Mouse (Mus musculus) heart, postnatal 0 days (tissue): ENCODE results near the gene Lcn5.

Experiments
- CTCF ChIP-seq: IDR thresholded peaks from 2 replicates; pipeline ENCODE4 v1.5.1; 2016; ENCODE audit warnings: antibody characterized with exemption, control low read depth, low read depth
- EP300 ChIP-seq: IDR thresholded peaks from 2 replicates; pipeline ENCODE4 v1.6.1; 2016; ENCODE audit warnings: antibody characterized with exemption, low read depth

DNA sequence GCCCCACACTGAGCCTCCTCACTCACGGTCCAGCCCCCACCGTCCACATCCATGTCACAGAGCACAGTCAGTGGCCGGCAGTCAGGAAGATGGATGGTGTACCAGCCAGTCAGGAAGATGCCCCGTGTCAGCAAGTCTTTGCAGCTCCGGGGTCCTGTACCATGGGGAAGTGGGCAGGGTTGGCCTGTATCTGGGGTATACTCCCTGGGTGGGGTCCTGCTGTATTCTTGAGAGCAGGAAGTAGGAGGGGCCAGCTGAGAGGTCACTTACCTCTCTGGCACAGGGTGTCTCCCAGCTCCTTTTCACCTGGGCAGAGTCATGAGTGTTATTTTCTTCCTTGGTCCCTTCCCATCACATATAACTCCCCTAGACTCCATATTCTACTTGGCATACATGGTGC, 31.8 kb upstream of the Lcn5 start:
- TF ChIP-seq CTCF (no peak), EP300 (no peak)
